In genomic region chr7:37337616-37338015, GRCm38 (mm10) we compare ENCODE assay signal across 8 mouse cellular contexts.
A peak's percentile ranks its signal among the peaks of the same experiment; 100 is the strongest.
DNase-seq lines count a peak whose midpoint lies in the region; ATAC-seq and TF ChIP-seq lines count a peak whose summit lies in the region.

No protein-coding gene starts in this region.

- no peak overlapping the region for H3K27ac ChIP-seq in intestine, embryonic 15.5 days
- no peak overlapping the region for H3K27ac ChIP-seq in intestine, postnatal 0 days (ENCODE audit: low read depth, low read length)
- peak overlapping the region; percentile 79 for H3K27ac ChIP-seq in embryonic facial prominence, embryonic 10.5 days (replicated peaks)
- H3K27ac ChIP-seq in hindbrain, embryonic 12.5 days, result peak overlapping the region; percentile 18; the same call in 1 of the 2 replicates
- H3K27ac ChIP-seq in heart, embryonic 10.5 days, result no peak overlapping the region

- intact Hi-C loops in left cerebral cortex, postnatal 4 days (cut with DNase I), result no loop called here

- no peak overlapping the region for H3K4me3 ChIP-seq in intestine, embryonic 15.5 days (replicated peaks)
- no peak overlapping the region for H3K4me3 ChIP-seq in intestine, postnatal 0 days (ENCODE audit: low read depth, low read length)
- H3K4me3 ChIP-seq in embryonic facial prominence, embryonic 10.5 days, result peak overlapping the region; percentile 56
- H3K4me3 ChIP-seq in hindbrain, embryonic 12.5 days, result no peak overlapping the region
- H3K4me3 ChIP-seq in myocyte, result no peak overlapping the region
- H3K4me3 ChIP-seq in heart, embryonic 10.5 days, result no peak overlapping the region; the same call in 1 of the 2 replicates

- H3K36me3 ChIP-seq in intestine, embryonic 15.5 days, result no peaks in the 10 kb centered on the region
- no peaks in the 10 kb centered on the region for H3K36me3 ChIP-seq in intestine, postnatal 0 days (ENCODE audit: control insufficient read depth, insufficient read depth)
- H3K36me3 ChIP-seq in embryonic facial prominence, embryonic 10.5 days (replicated peaks), result no peaks in the 10 kb centered on the region
- no peaks in the 10 kb centered on the region for H3K36me3 ChIP-seq in hindbrain, embryonic 12.5 days
- no peaks in the 10 kb centered on the region for H3K36me3 ChIP-seq in myocyte (ENCODE audit: control insufficient read depth, insufficient read depth)
- H3K36me3 ChIP-seq in heart, embryonic 10.5 days, result no peaks in the 10 kb centered on the region

- no peak overlapping the region for H3K9ac ChIP-seq in intestine, embryonic 15.5 days
- H3K9ac ChIP-seq in intestine, postnatal 0 days (ENCODE audit: low read depth, low read length), result no peak overlapping the region
- H3K9ac ChIP-seq in hindbrain, embryonic 12.5 days, result no peak overlapping the region

- H3ac ChIP-seq in myocyte (ENCODE audit: control insufficient read depth, insufficient read length), result no peak overlapping the region

- peaks cover 3% of the 10 kb centered on the region; the same call in 1 of the 2 replicates for H3K27me3 ChIP-seq in intestine, embryonic 15.5 days (replicated peaks)
- H3K27me3 ChIP-seq in intestine, postnatal 0 days (replicated peaks; ENCODE audit: control insufficient read depth, insufficient read depth, low read length), result no peaks in the 10 kb centered on the region; the same call in 1 of the 2 replicates
- H3K27me3 ChIP-seq in embryonic facial prominence, embryonic 10.5 days (replicated peaks; ENCODE audit: low read depth, poor library complexity, severe bottlenecking), result peaks cover 71% of the 10 kb centered on the region
- H3K27me3 ChIP-seq in hindbrain, embryonic 12.5 days, result peaks cover 4% of the 10 kb centered on the region; the same call in 1 of the 2 replicates
- H3K27me3 ChIP-seq in myocyte (ENCODE audit: control insufficient read depth, insufficient read depth, insufficient read length), result no peaks in the 10 kb centered on the region
- peaks cover 73% of the 10 kb centered on the region for H3K27me3 ChIP-seq in heart, embryonic 10.5 days (ENCODE audit: insufficient read depth, poor library complexity, severe bottlenecking)

- WGBS in intestine, embryonic 15.5 days, result 54% methylated on average over 11 of the region's 11 CpGs
- 66% methylated on average over 11 of the region's 11 CpGs for WGBS in intestine, postnatal 0 days
- 46% methylated on average over 11 of the region's 11 CpGs for WGBS in embryonic facial prominence, embryonic 10.5 days
- 51% methylated on average over 11 of the region's 11 CpGs for WGBS in hindbrain, embryonic 12.5 days
- 66% methylated on average over 11 of the region's 11 CpGs for WGBS in heart, embryonic 10.5 days

- no peak for TF ChIP-seq CTCF in intestine, postnatal 0 days (IDR thresholded peaks at IDR 0.05; ENCODE audit: low read depth)

- H3K9me3 ChIP-seq in intestine, embryonic 15.5 days, result no peaks in the 10 kb centered on the region
- H3K9me3 ChIP-seq in intestine, postnatal 0 days (ENCODE audit: control insufficient read depth), result no peaks in the 10 kb centered on the region
- H3K9me3 ChIP-seq in embryonic facial prominence, embryonic 10.5 days, result no peaks in the 10 kb centered on the region
- H3K9me3 ChIP-seq in hindbrain, embryonic 12.5 days (replicated peaks), result no peaks in the 10 kb centered on the region
- H3K9me3 ChIP-seq in heart, embryonic 10.5 days, result no peaks in the 10 kb centered on the region

- no peaks in the 10 kb centered on the region for H3K79me2 ChIP-seq in myocyte (ENCODE audit: control insufficient read depth, insufficient read depth)

- DNase-seq in embryonic facial prominence, embryonic 10.5 days (ENCODE audit: low spot score), result peak; percentile 54
- DNase-seq in left cerebral cortex, postnatal 4 days, result no peak
- no peak for DNase-seq in adrenal gland, postnatal 10 days
- no peak for DNase-seq in heart, embryonic 10.5 days (ENCODE audit: low spot score)

- TF ChIP-seq POLR2A in myocyte (IDR thresholded peaks at IDR 0.05; ENCODE audit: insufficient read length, low read depth), result no peak

- peaks cover 23% of the 10 kb centered on the region for H3K4me1 ChIP-seq in intestine, embryonic 15.5 days (replicated peaks)
- H3K4me1 ChIP-seq in intestine, postnatal 0 days (replicated peaks; ENCODE audit: control insufficient read depth, insufficient read depth, low read length), result no peaks in the 10 kb centered on the region
- H3K4me1 ChIP-seq in embryonic facial prominence, embryonic 10.5 days, result peaks cover 46% of the 10 kb centered on the region
- H3K4me1 ChIP-seq in hindbrain, embryonic 12.5 days, result peaks cover 40% of the 10 kb centered on the region
- peaks cover 21% of the 10 kb centered on the region for H3K4me1 ChIP-seq in heart, embryonic 10.5 days

- H3K4me2 ChIP-seq in intestine, embryonic 15.5 days (replicated peaks), result peak overlapping the region; percentile 70
- H3K4me2 ChIP-seq in intestine, postnatal 0 days (replicated peaks; ENCODE audit: low read depth), result no peak overlapping the region
- H3K4me2 ChIP-seq in hindbrain, embryonic 12.5 days (replicated peaks), result peak overlapping the region; percentile 66
- peak overlapping the region; percentile 68 for H3K4me2 ChIP-seq in myocyte (ENCODE audit: low read depth)

- no peak for ATAC-seq in intestine, embryonic 15.5 days
- ATAC-seq in intestine, postnatal 0 days, result no peak
- no peak for ATAC-seq in hindbrain, embryonic 12.5 days (ENCODE audit: low FRiP score)

TF ChIP-seq in myocyte, 11 proteins besides CTCF, POLR2A, EP300 and RAD21:
- no peak for TF ChIP-seq REST (IDR thresholded peaks at IDR 0.05; ENCODE audit: insufficient read depth, insufficient read length)
- TF ChIP-seq POLR2AphosphoS2 (IDR thresholded peaks at IDR 0.05; ENCODE audit: insufficient read length, low read depth), result no peak
- no peak for TF ChIP-seq MAX (IDR thresholded peaks at IDR 0.05; ENCODE audit: low read depth)
- TF ChIP-seq E2F4 (IDR thresholded peaks at IDR 0.05; ENCODE audit: insufficient read depth), result no peak
- no peak for TF ChIP-seq TCF3 (IDR thresholded peaks at IDR 0.05; ENCODE audit: insufficient read length, low read depth)
- TF ChIP-seq MYOD1 (IDR thresholded peaks at IDR 0.05; ENCODE audit: control insufficient read depth in 1 of 3, insufficient read length in 2 of 3, low read depth in 2 of 3), result no peak
- no peak for TF ChIP-seq CEBPB (IDR thresholded peaks at IDR 0.05; ENCODE audit: insufficient read depth, poor library complexity, severe bottlenecking)
- TF ChIP-seq MYOG (IDR thresholded peaks at IDR 0.05; ENCODE audit: control insufficient read depth in 1 of 3, insufficient read depth in 1 of 3, insufficient read length in 2 of 3, low read depth in 2 of 3), result no peak
- no peak for TF ChIP-seq SRF (IDR thresholded peaks at IDR 0.05; ENCODE audit: control insufficient read depth, insufficient read length, low read depth)
- TF ChIP-seq TCF12 (IDR thresholded peaks at IDR 0.05; ENCODE audit: insufficient read depth, poor library complexity, severe bottlenecking), result no peak
- no peak for TF ChIP-seq USF1 (IDR thresholded peaks at IDR 0.05; ENCODE audit: low read depth)

Comparison
In these comparisons a context has a peak if more than half of its experiments do, and no peak if none do; other contexts are left out.
1. H3K27ac ChIP-seq: peak in embryonic facial prominence, embryonic 10.5 days (single experiment) and hindbrain, embryonic 12.5 days (single experiment); none in intestine, embryonic 15.5 days (single experiment), intestine, postnatal 0 days (single experiment) and heart, embryonic 10.5 days (single experiment).